Mouse (Mus musculus) liver, embryonic 13.5 days (tissue): ENCODE measurements around the gene Gpr107. TPM values are rescaled to one million over a fixed set of nuclear protein-coding genes. Genes with fewer than 3 reads are reported as not detected.
A peak's percentile ranks its signal among the peaks of the same experiment; 100 is the strongest.

Experiments used
- ATAC-seq: fragments of 200-750 bp; cut with Nextera tagmentation; 2 replicates; pipeline ENCODE4 v1.8.0; 2017; ENCODE audit warnings: low read depth, mild to moderate bottlenecking, moderate number of reproducible peaks, moderate library complexity
- DNase-seq: peaks from one replicate; pipeline ENCODE4 v3.0.0; 2022
- H3K27ac ChIP-seq: fragments of 300-500 bp; sonication (generic); 2 replicates; pipeline ENCODE4 v1.5.1; 2015; ENCODE audit warnings: moderate library complexity, mild to moderate bottlenecking, inconsistent platforms
- H3K27me3 ChIP-seq: fragments of 300-500 bp; sonication (generic); 2 replicates; pipeline ENCODE4 v1.6.1; 2015; ENCODE audit warnings: mild to moderate bottlenecking, inconsistent platforms
- H3K36me3 ChIP-seq: fragments of 300-500 bp; sonication (generic); 2 replicates; pipeline ENCODE4 v1.6.1; 2015; ENCODE audit warnings: mild to moderate bottlenecking, inconsistent platforms
- H3K4me1 ChIP-seq: fragments of 300-500 bp; sonication (generic); replicated peaks from 2 replicates; pipeline ENCODE4 v1.6.1; 2015; ENCODE audit warnings: inconsistent platforms
- H3K4me2 ChIP-seq: fragments of 300-500 bp; sonication (generic); 2 replicates; pipeline ENCODE4 v1.6.1; 2015; ENCODE audit warnings: inconsistent platforms, mild to moderate bottlenecking, moderate library complexity
- H3K4me3 ChIP-seq: fragments of 300-500 bp; sonication (generic); replicated peaks from 2 replicates; pipeline ENCODE4 v1.5.1; 2015; ENCODE audit warnings: mild to moderate bottlenecking, inconsistent platforms
- H3K9ac ChIP-seq: fragments of 300-500 bp; sonication (generic); 2 replicates; pipeline ENCODE4 v1.6.1; 2015; ENCODE audit warnings: mild to moderate bottlenecking, inconsistent platforms
- H3K9me3 ChIP-seq: fragments of 300-500 bp; sonication (generic); replicated peaks from 2 replicates; pipeline ENCODE4 v1.6.1; 2016; ENCODE audit warnings: inconsistent platforms
- WGBS: fragments of 180-500 bp; shearing (Covaris S2); methylation state at CpG from one replicate; pipeline ENCODE4 v1.1.7; 2015; ENCODE audit not compliant: insufficient replicate concordance; 5-methylcytosine and 5-hydroxymethylcytosine counted together
- polyA plus RNA-seq: library from polyadenylated mRNA; unstranded; fragments of >200 nt; fragmentation: Nextera tagmentation; extraction: Ambion mirVana; gene quantifications from 2 replicates; pipeline ENCODE4 v1.2.1, GENCODE M21; 2015

The Gpr107 gene
- polyA plus RNA-seq, 1 experiment from 2014 or later = 11.8 TPM

- ATAC-seq (peak; percentile 65), DNase-seq (no peak)
- Histone ChIP-seq H3K9me3 (no peaks in the 10 kb centered on the region), H3K9ac (peak overlapping the region; percentile 84), H3K4me1 (peaks cover 67% of the 10 kb centered on the region), H3K27ac (peak overlapping the region; percentile 62), H3K4me3 (peak overlapping the region; percentile 79), H3K4me2 (peak overlapping the region; percentile 98), H3K27me3 (peaks cover 13% of the 10 kb centered on the region; the same call in 1 of the 2 replicates), H3K36me3 (no peaks in the 10 kb centered on the region)
- WGBS = under 1% methylated on average over 78 of the region's 78 CpGs
Measured at GRCm38 (mm10) chr2:31141074-31141866, 10.8 kb upstream of the Gpr107 start.

- ATAC-seq = peak; percentile 87
- Histone ChIP-seq H3K4me3 (peak within 1 kb of the TSS; percentile 79), H3K36me3 (no peaks in the 10 kb centered on the region), H3K27ac (peak within 1 kb of the TSS; percentile 62), H3K9me3 (no peaks in the 10 kb centered on the region), H3K4me1 (peaks cover 60% of the 10 kb centered on the region), H3K9ac (peak within 1 kb of the TSS; percentile 84), H3K27me3 (peaks cover 13% of the 10 kb centered on the region; the same call in 1 of the 2 replicates), H3K4me2 (peak within 1 kb of the TSS; percentile 98)
- peak; percentile 69 for DNase-seq
- WGBS = 1% methylated on average over 59 of the region's 59 CpGs
Measured at GRCm38 (mm10) chr2:31141867-31142454, 10.2 kb upstream of the Gpr107 start, which contains the start of gene Fnbp1. Fnbp1 (minus strand) TSS chr2:31142008.

DNA sequence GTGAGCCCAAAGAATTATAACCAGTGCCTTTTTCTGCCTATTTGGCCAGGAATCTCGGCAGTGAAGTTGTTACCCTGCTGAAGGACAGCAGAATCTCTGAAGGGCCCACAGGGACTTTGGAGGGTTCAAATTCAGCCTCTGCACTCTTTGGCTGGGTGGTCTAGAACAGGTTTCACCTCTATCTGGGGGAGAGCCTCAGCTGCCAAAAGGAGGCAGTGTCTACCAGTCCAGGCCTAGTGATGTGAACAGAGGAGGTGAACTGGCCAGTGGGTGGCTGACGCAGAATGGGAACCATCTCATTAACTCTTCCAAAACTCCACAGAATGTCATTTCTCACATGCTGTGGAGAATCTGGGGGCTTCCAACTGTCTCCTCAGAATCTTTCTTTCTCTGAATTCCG lies 9.6 kb upstream of the Gpr107 start:
- Histone ChIP-seq H3K27me3 (peaks cover 13% of the 10 kb centered on the region; the same call in 1 of the 2 replicates), H3K9ac (peak overlapping the region; percentile 84), H3K9me3 (no peaks in the 10 kb centered on the region), H3K36me3 (no peaks in the 10 kb centered on the region), H3K4me3 (peak overlapping the region; percentile 79), H3K4me1 (peaks cover 54% of the 10 kb centered on the region), H3K27ac (0 out of 2 replicates have a peak overlapping the region, but pooled peaks have one; percentile 4), H3K4me2 (peak overlapping the region; percentile 98)
- 28% methylated on average over 3 of the region's 3 CpGs for WGBS
- ATAC-seq (no peak), DNase-seq (no peak)

DNA sequence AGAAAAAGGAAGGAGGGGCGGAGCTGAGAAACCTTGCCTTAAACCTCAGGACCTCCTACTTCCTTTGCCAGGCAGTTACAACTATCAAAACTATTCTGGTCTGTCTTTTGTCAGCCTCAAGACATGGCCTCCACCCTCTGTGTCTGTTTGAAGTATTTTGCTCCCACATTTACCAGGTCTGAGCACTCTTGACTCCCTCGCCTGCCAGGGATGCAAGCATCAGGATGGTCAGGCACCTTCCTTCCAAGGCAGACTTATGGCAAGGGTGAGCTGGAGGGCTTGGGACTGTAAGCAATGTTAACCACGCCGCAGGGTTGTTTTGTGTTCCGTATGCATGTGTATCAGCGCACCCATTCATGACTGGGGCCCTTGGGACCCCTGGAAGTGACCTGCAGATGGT lies 8.8 kb upstream of the Gpr107 start:
- H3K4me2 ChIP-seq = peak overlapping the region; percentile 98
- no peaks in the 10 kb centered on the region for H3K36me3 ChIP-seq
- WGBS = 24% methylated on average over 6 of the region's 6 CpGs
- peak overlapping the region; percentile 24 for H3K4me3 ChIP-seq
- peaks cover 13% of the 10 kb centered on the region; the same call in 1 of the 2 replicates for H3K27me3 ChIP-seq
- peak overlapping the region; percentile 74 for H3K27ac ChIP-seq
- H3K9me3 ChIP-seq = no peaks in the 10 kb centered on the region
- H3K9ac ChIP-seq = peak overlapping the region; percentile 24
- peaks cover 49% of the 10 kb centered on the region for H3K4me1 ChIP-seq
- no peak for ATAC-seq
- DNase-seq = no peak

DNA sequence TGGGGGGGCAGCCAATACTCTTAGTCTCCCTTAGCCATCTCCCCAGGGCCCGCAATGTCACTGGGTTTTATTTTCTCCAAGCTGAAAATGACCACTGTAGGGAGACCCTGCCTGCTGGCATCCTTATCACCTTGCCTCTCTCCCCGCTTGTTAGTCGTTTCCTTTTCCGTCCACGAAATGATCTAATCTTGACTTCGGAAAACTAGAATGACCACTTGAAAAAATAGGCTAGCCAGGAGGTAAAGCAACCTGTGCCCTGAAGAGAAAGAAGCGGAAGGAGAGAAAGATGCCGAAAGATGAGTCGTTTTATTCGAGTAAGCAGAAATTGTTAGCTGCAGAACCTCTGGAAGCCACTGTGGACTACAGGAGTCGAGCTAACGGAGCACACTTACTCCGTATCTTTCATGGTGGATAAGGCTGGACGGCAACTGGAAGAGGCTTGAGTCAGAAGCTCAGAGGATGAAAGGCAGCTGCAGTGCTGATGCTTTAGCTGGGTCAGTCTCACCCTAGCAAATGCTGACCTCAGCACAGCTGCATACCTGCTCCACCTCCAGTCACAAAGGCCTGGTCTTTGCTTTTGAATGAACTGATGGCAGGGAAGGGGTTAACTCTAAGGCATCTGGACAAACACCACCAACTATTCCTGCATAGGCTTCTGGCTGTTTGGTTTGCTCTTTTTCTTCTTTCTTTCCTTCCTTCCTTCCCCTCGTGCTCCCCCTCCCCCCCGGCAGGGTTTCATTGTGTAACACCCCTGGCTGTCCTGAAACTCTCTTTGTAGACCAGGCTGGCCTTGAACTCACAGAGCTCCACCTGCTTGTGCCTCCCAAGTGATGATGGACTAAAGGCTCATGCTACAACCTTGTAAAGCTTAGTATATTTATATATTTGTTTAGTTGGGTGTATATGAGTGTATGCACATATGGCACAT lies 8.1 kb upstream of the Gpr107 start:
- Histone ChIP-seq H3K36me3 (no peaks in the 10 kb centered on the region), H3K4me3 (peak overlapping the region; percentile 24), H3K9ac (peak overlapping the region; percentile 24), H3K9me3 (no peaks in the 10 kb centered on the region), H3K4me1 (peaks cover 44% of the 10 kb centered on the region), H3K27me3 (peaks cover 13% of the 10 kb centered on the region; the same call in 1 of the 2 replicates), H3K4me2 (peak overlapping the region; percentile 98), H3K27ac (peak overlapping the region; percentile 74)
- WGBS = 18% methylated on average over 16 of the region's 16 CpGs
- no peak for DNase-seq
- no peak for ATAC-seq

GRCm38 (mm10) chr2:31144901-31145300 lies 7.2 kb upstream of the Gpr107 start:
- Histone ChIP-seq H3K36me3 (no peaks in the 10 kb centered on the region), H3K4me3 (no peak overlapping the region), H3K4me2 (no peak overlapping the region), H3K9ac (no peak overlapping the region), H3K27me3 (peaks cover 13% of the 10 kb centered on the region; the same call in 1 of the 2 replicates), H3K27ac (peak overlapping the region; percentile 15; the same call in 1 of the 2 replicates), H3K9me3 (no peaks in the 10 kb centered on the region), H3K4me1 (peaks cover 38% of the 10 kb centered on the region)
- ATAC-seq (no peak), DNase-seq (no peak)
- WGBS = 58% methylated on average over 1 of the region's 1 CpGs

GRCm38 (mm10) chr2:31147054-31147453 lies 5.1 kb upstream of the Gpr107 start:
- H3K9me3 ChIP-seq = no peaks in the 10 kb centered on the region
- no peak for DNase-seq
- ATAC-seq = no peak
- 69% methylated on average over 7 of the region's 7 CpGs for WGBS
- H3K4me3 ChIP-seq = no peak overlapping the region
- 0 out of 2 replicates have a peak, but pooled peaks cover 3% of the 10 kb centered on the region for H3K36me3 ChIP-seq
- no peak overlapping the region for H3K27ac ChIP-seq
- 0 out of 2 replicates have a peak, but pooled peaks cover 6% of the 10 kb centered on the region for H3K27me3 ChIP-seq
- no peak overlapping the region for H3K4me2 ChIP-seq
- peaks cover 30% of the 10 kb centered on the region for H3K4me1 ChIP-seq
- no peak overlapping the region for H3K9ac ChIP-seq

- 0 out of 2 replicates have a peak, but pooled peaks cover 3% of the 10 kb centered on the region for H3K36me3 ChIP-seq
- no peak overlapping the region for H3K4me3 ChIP-seq
- DNase-seq (no peak), ATAC-seq (no peak)
- H3K9ac ChIP-seq = no peak overlapping the region
- peaks cover 31% of the 10 kb centered on the region for H3K4me1 ChIP-seq
- H3K27ac ChIP-seq = no peak overlapping the region
- H3K4me2 ChIP-seq = no peak overlapping the region
- no peaks in the 10 kb centered on the region for H3K9me3 ChIP-seq
- no peaks in the 10 kb centered on the region for H3K27me3 ChIP-seq
Measured at GRCm38 (mm10) chr2:31150762-31151161, 1.4 kb upstream of the Gpr107 start.

DNA sequence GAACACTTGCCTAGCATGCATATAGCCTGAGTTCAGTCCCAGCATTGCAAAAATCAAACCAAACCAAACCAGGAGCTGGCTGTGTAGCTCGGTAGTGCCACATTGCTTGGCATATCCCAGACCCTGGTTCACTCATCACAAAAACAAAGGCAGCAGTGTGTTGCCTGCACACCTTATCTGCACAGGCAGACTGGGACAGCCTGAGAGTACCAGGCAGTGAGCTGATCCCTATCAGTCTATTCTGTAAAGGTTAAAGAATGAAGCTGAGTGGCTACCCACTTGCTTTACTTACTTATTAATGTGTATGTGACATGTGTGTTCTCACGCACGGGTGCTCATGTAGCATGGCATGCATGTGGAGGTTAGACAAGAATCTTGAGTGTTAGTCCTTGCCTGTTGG lies 4.7 kb downstream of the Gpr107 start:
- Histone ChIP-seq H3K9ac (no peak overlapping the region), H3K9me3 (no peaks in the 10 kb centered on the region), H3K27ac (peak overlapping the region; percentile 48), H3K27me3 (no peaks in the 10 kb centered on the region), H3K4me1 (peaks cover 82% of the 10 kb centered on the region), H3K4me2 (peak overlapping the region; percentile 13; the same call in 1 of the 2 replicates), H3K4me3 (no peak overlapping the region), H3K36me3 (no peaks in the 10 kb centered on the region)
- peak; percentile 47 for DNase-seq
- WGBS = 52% methylated on average over 3 of the region's 3 CpGs
- ATAC-seq = peak; percentile 80

DNA sequence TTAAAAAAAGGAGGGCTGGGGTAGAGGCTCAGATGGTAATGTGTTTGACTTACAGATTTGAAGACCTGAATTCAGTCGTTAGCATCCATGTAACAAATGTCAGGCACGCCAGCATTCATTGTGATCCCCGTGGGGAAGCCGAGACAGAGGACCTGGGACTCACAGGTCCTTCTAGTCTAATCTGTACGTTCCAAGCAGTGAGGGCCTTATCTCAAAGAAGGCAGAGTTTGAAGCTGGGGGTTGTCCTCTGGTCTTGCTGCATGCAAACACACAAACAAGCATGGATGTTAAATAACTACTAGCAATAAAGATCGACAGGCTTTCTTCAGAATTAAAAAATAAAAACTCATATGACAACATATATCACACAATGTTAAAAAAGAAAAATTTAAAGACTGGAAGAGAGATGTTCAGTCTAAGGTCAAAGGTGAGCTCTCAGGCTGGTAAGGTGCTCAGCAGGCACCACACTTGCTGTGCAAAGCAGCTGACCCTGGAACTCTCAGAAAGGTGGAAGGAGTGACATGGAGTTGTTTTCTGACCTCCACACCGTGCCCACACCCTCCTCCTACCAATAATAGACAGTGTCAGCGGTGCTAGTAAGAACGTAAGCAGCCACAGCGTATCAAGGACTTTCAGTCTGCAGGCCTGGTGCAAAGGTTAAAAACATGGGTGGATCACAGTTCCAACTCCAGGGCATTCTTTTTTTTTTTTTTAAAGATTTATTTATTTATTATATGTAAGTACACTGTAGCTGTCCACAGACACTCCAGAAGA lies 8.2 kb downstream of the Gpr107 start:
- peak overlapping the region; percentile 58 for H3K27ac ChIP-seq
- DNase-seq = peak; percentile 49
- peaks cover 96% of the 10 kb centered on the region for H3K4me1 ChIP-seq
- 40% methylated on average over 10 of the region's 10 CpGs for WGBS
- H3K9me3 ChIP-seq = no peaks in the 10 kb centered on the region
- H3K36me3 ChIP-seq = no peaks in the 10 kb centered on the region
- no peaks in the 10 kb centered on the region for H3K27me3 ChIP-seq
- H3K4me3 ChIP-seq = no peak overlapping the region
- ATAC-seq = peak; percentile 75
- H3K4me2 ChIP-seq = peak overlapping the region; percentile 5
- H3K9ac ChIP-seq = 0 out of 2 replicates have a peak overlapping the region, but pooled peaks have one; percentile 1
